Mouse (Mus musculus) embryonic facial prominence, embryonic 15.5 days (tissue): Measurements from ENCODE around the gene Cfap36. TPM values are rescaled to one million over a fixed set of nuclear protein-coding genes. Genes with fewer than 3 reads are reported as not detected.

Source experiments
- ATAC-seq: fragments of 200-750 bp; cut with Nextera tagmentation; 2 replicates; pipeline ENCODE4 v1.8.0; 2017; ENCODE audit warnings: low read depth, moderate TSS enrichment; ENCODE audit not compliant: insufficient number of reproducible peaks, low FRiP score, low TSS enrichment
- H3K27ac ChIP-seq: fragments of 300-500 bp; sonication (generic); replicated peaks from 2 replicates; pipeline ENCODE4 v1.5.1; 2015; ENCODE audit warnings: mild to moderate bottlenecking, inconsistent platforms
- H3K27me3 ChIP-seq: fragments of 300-500 bp; sonication (generic); 2 replicates; pipeline ENCODE4 v1.6.1; 2015; ENCODE audit warnings: inconsistent platforms
- H3K36me3 ChIP-seq: fragments of 300-500 bp; sonication (generic); 2 replicates; pipeline ENCODE4 v1.6.1; 2015; ENCODE audit warnings: mild to moderate bottlenecking, inconsistent platforms
- H3K4me1 ChIP-seq: fragments of 300-500 bp; sonication (generic); 2 replicates; pipeline ENCODE4 v1.6.1; 2015; ENCODE audit warnings: inconsistent platforms
- H3K4me2 ChIP-seq: fragments of 300-500 bp; sonication (generic); replicated peaks from 2 replicates; pipeline ENCODE4 v1.6.1; 2015; ENCODE audit warnings: mild to moderate bottlenecking, inconsistent platforms
- H3K4me3 ChIP-seq: fragments of 300-500 bp; sonication (generic); replicated peaks from 2 replicates; pipeline ENCODE4 v1.5.1; 2015; ENCODE audit warnings: mild to moderate bottlenecking, inconsistent platforms
- H3K9ac ChIP-seq: fragments of 300-500 bp; sonication (generic); 2 replicates; pipeline ENCODE4 v1.6.1; 2015; ENCODE audit warnings: inconsistent platforms
- H3K9me3 ChIP-seq: fragments of 300-500 bp; sonication (generic); replicated peaks from 2 replicates; pipeline ENCODE4 v1.6.1; 2016; ENCODE audit warnings: inconsistent platforms
- WGBS: fragments of 180-500 bp; shearing (Covaris S2); methylation state at CpG from one replicate; pipeline ENCODE4 v1.1.7; 2015; 5-methylcytosine and 5-hydroxymethylcytosine counted together
- polyA plus RNA-seq: library from polyadenylated mRNA; unstranded; fragments of >200 nt; fragmentation: Nextera tagmentation; extraction: Ambion mirVana; gene quantifications from 2 replicates; pipeline ENCODE4 v1.2.1, GENCODE M21; 2015

The Cfap36 gene
- polyA plus RNA-seq, 1 experiment from 2014 or later = 76.8 TPM

GRCm38 (mm10) chr11:29238047-29238446 lies 9.2 kb downstream of the Cfap36 start:
- Histone ChIP-seq H3K9me3 (no peaks in the 10 kb centered on the region), H3K9ac (no peak overlapping the region), H3K4me3 (no peak overlapping the region), H3K27ac (no peak overlapping the region), H3K27me3 (no peaks in the 10 kb centered on the region), H3K4me1 (no peaks in the 10 kb centered on the region), H3K36me3 (peaks cover 22% of the 10 kb centered on the region), H3K4me2 (no peak overlapping the region)
- ATAC-seq = no peak

GRCm38 (mm10) chr11:29237364-29237763 lies 9.8 kb downstream of the Cfap36 start:
- Histone ChIP-seq H3K4me2 (no peak overlapping the region), H3K36me3 (peaks cover 20% of the 10 kb centered on the region), H3K27ac (no peak overlapping the region), H3K27me3 (no peaks in the 10 kb centered on the region), H3K4me1 (no peaks in the 10 kb centered on the region), H3K4me3 (no peak overlapping the region), H3K9ac (no peak overlapping the region), H3K9me3 (no peaks in the 10 kb centered on the region)
- no peak for ATAC-seq

- Histone ChIP-seq H3K4me3 (no peak overlapping the region), H3K36me3 (peaks cover 36% of the 10 kb centered on the region), H3K27me3 (no peaks in the 10 kb centered on the region), H3K4me2 (no peak overlapping the region), H3K27ac (no peak overlapping the region), H3K9me3 (no peaks in the 10 kb centered on the region), H3K9ac (no peak overlapping the region), H3K4me1 (no peaks in the 10 kb centered on the region)
- WGBS = 78% methylated on average over 1 of the region's 1 CpGs
- no peak for ATAC-seq
Observed at GRCm38 (mm10) chr11:29233569-29233968, 13.6 kb downstream of the Cfap36 start.

- no peaks in the 10 kb centered on the region for H3K27me3 ChIP-seq
- peaks cover 51% of the 10 kb centered on the region for H3K36me3 ChIP-seq
- no peak overlapping the region for H3K9ac ChIP-seq
- 93% methylated on average over 2 of the region's 2 CpGs for WGBS
- H3K27ac ChIP-seq = no peak overlapping the region
- no peak for ATAC-seq
- no peaks in the 10 kb centered on the region for H3K4me1 ChIP-seq
- H3K4me2 ChIP-seq = no peak overlapping the region
- no peak overlapping the region for H3K4me3 ChIP-seq
- no peaks in the 10 kb centered on the region for H3K9me3 ChIP-seq
Observed at GRCm38 (mm10) chr11:29228957-29229356, 18.3 kb downstream of the Cfap36 start.

- no peaks in the 10 kb centered on the region for H3K9me3 ChIP-seq
- no peaks in the 10 kb centered on the region for H3K4me1 ChIP-seq
- ATAC-seq = no peak
- no peaks in the 10 kb centered on the region for H3K27me3 ChIP-seq
- WGBS = 94% methylated on average over 2 of the region's 2 CpGs
- no peak overlapping the region for H3K4me2 ChIP-seq
- H3K27ac ChIP-seq = no peak overlapping the region
- H3K36me3 ChIP-seq = peaks cover 57% of the 10 kb centered on the region
- no peak overlapping the region for H3K4me3 ChIP-seq
- no peak overlapping the region for H3K9ac ChIP-seq
Observed at GRCm38 (mm10) chr11:29224754-29225153, 22.5 kb downstream of the Cfap36 start.

- Histone ChIP-seq H3K4me3 (no peak overlapping the region), H3K36me3 (peaks cover 51% of the 10 kb centered on the region), H3K27me3 (no peaks in the 10 kb centered on the region), H3K4me2 (no peak overlapping the region), H3K9ac (no peak overlapping the region), H3K27ac (no peak overlapping the region), H3K4me1 (no peaks in the 10 kb centered on the region), H3K9me3 (no peaks in the 10 kb centered on the region)
- no peak for ATAC-seq
- WGBS = 94% methylated on average over 5 of the region's 5 CpGs
Observed at GRCm38 (mm10) chr11:29222310-29222709, 24.9 kb downstream of the Cfap36 start.

GRCm38 (mm10) chr11:29219055-29219454 lies 28.2 kb downstream of the Cfap36 start:
- H3K9ac ChIP-seq = no peak overlapping the region
- peaks cover 68% of the 10 kb centered on the region for H3K36me3 ChIP-seq
- H3K4me3 ChIP-seq = no peak overlapping the region

GRCm38 (mm10) chr11:29216196-29216595 lies 31.0 kb downstream of the Cfap36 start:
- Histone ChIP-seq H3K36me3 (peaks cover 61% of the 10 kb centered on the region), H3K27ac (no peak overlapping the region), H3K4me2 (no peak overlapping the region), H3K4me3 (no peak overlapping the region), H3K4me1 (no peaks in the 10 kb centered on the region), H3K9ac (no peak overlapping the region), H3K27me3 (no peaks in the 10 kb centered on the region), H3K9me3 (no peaks in the 10 kb centered on the region)
- WGBS = 89% methylated on average over 2 of the region's 2 CpGs
- no peak for ATAC-seq

More at GRCm38 (mm10) chr11:29219055-29219454, 28.2 kb downstream of the Cfap36 start:
- ATAC-seq = no peak
- Histone ChIP-seq H3K9me3 (no peaks in the 10 kb centered on the region), H3K27ac (no peak overlapping the region), H3K27me3 (no peaks in the 10 kb centered on the region), H3K4me2 (no peak overlapping the region), H3K4me1 (no peaks in the 10 kb centered on the region)

GRCm38 (mm10) chr11:29209774-29210173 lies 37.4 kb downstream of the Cfap36 start:
- Histone ChIP-seq H3K4me2 (no peak overlapping the region), H3K36me3 (peaks cover 26% of the 10 kb centered on the region), H3K4me1 (no peaks in the 10 kb centered on the region), H3K9ac (no peak overlapping the region), H3K27me3 (no peaks in the 10 kb centered on the region), H3K9me3 (no peaks in the 10 kb centered on the region), H3K4me3 (no peak overlapping the region), H3K27ac (no peak overlapping the region)
- ATAC-seq = no peak
- 90% methylated on average over 2 of the region's 2 CpGs for WGBS

- Histone ChIP-seq H3K4me1 (no peaks in the 10 kb centered on the region), H3K9ac (no peak overlapping the region), H3K4me3 (no peak overlapping the region), H3K36me3 (peaks cover 16% of the 10 kb centered on the region), H3K4me2 (no peak overlapping the region), H3K9me3 (no peaks in the 10 kb centered on the region), H3K27me3 (no peaks in the 10 kb centered on the region), H3K27ac (no peak overlapping the region)
- 78% methylated on average over 5 of the region's 5 CpGs for WGBS
- no peak for ATAC-seq
Observed at GRCm38 (mm10) chr11:29203653-29204052, 43.6 kb downstream of the Cfap36 start.

- no peak overlapping the region for H3K9ac ChIP-seq
- peaks cover 36% of the 10 kb centered on the region for H3K36me3 ChIP-seq
- H3K9me3 ChIP-seq = no peaks in the 10 kb centered on the region
- H3K27ac ChIP-seq = no peak overlapping the region
- H3K27me3 ChIP-seq = no peaks in the 10 kb centered on the region
- no peaks in the 10 kb centered on the region for H3K4me1 ChIP-seq
- WGBS = 73% methylated on average over 2 of the region's 2 CpGs
- H3K4me3 ChIP-seq = no peak overlapping the region
- no peak overlapping the region for H3K4me2 ChIP-seq
- no peak for ATAC-seq
Observed at GRCm38 (mm10) chr11:29188981-29189380, 58.2 kb downstream of the Cfap36 start.

GRCm38 (mm10) chr11:29181751-29182150 lies 65.5 kb downstream of the Cfap36 start:
- H3K4me3 ChIP-seq = no peak overlapping the region
- peaks cover 27% of the 10 kb centered on the region for H3K36me3 ChIP-seq
- no peak overlapping the region for H3K4me2 ChIP-seq
- H3K27me3 ChIP-seq = no peaks in the 10 kb centered on the region
- no peak overlapping the region for H3K9ac ChIP-seq
- H3K9me3 ChIP-seq = no peaks in the 10 kb centered on the region
- H3K27ac ChIP-seq = no peak overlapping the region
- no peaks in the 10 kb centered on the region for H3K4me1 ChIP-seq
- 92% methylated on average over 5 of the region's 5 CpGs for WGBS
- no peak for ATAC-seq
